Mouse (Mus musculus): ENCODE data around the gene Abcb8. TPM values are rescaled to one million over a fixed set of nuclear protein-coding genes. Genes with fewer than 3 reads are reported as not detected.
A peak's percentile ranks its signal among the peaks of the same experiment; 100 is the strongest.

Gene Abcb8
- polyA plus RNA-seq, 2 experiments: 16.9 to 18.0 TPM

DNA sequence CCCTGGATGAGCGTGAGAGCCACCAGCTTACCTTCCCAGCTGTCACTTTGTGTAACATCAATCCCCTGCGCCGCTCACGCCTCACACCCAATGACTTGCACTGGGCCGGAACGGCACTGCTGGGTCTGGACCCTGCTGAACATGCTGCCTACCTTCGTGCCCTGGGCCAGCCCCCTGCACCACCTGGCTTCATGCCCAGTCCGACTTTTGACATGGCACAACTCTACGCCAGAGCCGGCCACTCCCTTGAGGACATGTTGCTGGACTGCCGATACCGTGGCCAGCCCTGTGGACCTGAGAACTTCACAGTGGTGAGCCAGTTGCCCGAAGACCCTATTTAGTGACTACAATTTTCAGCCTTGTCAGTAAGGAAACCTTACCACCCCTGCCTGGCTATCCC, 20.5 kb downstream of the Abcb8 start:
- Histone ChIP-seq H3K27ac (no peak overlapping the region), H3K9ac (replicated peaks) (no peak overlapping the region), H3K9me3 (ENCODE audit: control insufficient read depth, low read length) (no peaks in the 10 kb centered on the region), H3K36me3 (replicated peaks; ENCODE audit: control insufficient read depth, insufficient read depth, low read depth) (no peaks in the 10 kb centered on the region), H3K4me1 (replicated peaks; ENCODE audit: control insufficient read depth in 2 of 2, insufficient read depth in 2 of 2, low read length in 1 of 2) (peaks cover 0 to 3% of the 10 kb centered on the region in 2 experiments; a peak in 1 of 4 replicates), H3K4me3 (ENCODE audit: insufficient read depth in 1 of 2, low read depth in 2 of 2, low read length in 2 of 2) (no peak overlapping the region), H3K4me2 (ENCODE audit: low read depth) (no peak overlapping the region), H3K27me3 (ENCODE audit: control insufficient read depth, insufficient read depth, low read length) (no peaks in the 10 kb centered on the region)
- TF ChIP-seq EP300 (IDR thresholded peaks at IDR 0.05; ENCODE audit: low read depth) (no peak), CTCF (IDR thresholded peaks at IDR 0.05; ENCODE audit: low read depth) (no peak)
- no peak for ATAC-seq (ENCODE audit: insufficient read depth)
- 69% methylated on average over 13 of the region's 13 CpGs for WGBS (ENCODE audit: insufficient replicate concordance)
- DNase-seq (ENCODE audit: low read depth in 3 of 3, low spot score in 3 of 3): no peak

DNA sequence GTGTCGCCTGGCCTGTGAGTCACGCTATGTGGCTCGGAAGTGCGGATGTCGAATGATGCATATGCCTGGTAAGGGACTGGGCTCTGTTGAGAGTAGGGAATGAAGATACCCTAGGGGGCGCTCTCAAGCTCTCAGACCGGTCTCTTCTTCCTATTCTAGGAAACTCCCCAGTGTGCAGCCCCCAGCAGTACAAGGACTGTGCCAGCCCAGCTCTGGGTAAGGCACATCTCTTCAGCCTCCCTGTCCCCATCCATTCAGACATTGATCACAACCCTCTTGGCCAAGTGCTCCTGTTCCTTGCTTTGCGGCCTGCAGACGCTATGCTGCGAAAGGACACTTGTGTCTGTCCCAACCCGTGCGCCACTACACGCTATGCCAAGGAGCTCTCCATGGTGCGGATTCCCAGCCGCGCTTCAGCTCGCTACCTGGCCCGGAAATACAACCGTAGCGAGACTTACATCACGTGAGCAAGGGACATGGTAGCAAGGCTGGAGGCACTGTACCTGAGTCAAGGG, 22.8 kb downstream of the Abcb8 start:
- Histone ChIP-seq H3K4me2 (ENCODE audit: low read depth) (no peak overlapping the region), H3K9me3 (ENCODE audit: control insufficient read depth, low read length) (no peaks in the 10 kb centered on the region), H3K27me3 (ENCODE audit: control insufficient read depth, insufficient read depth, low read length) (no peaks in the 10 kb centered on the region), H3K27ac (no peak overlapping the region), H3K9ac (replicated peaks) (no peak overlapping the region), H3K36me3 (replicated peaks; ENCODE audit: control insufficient read depth, insufficient read depth, low read depth) (no peaks in the 10 kb centered on the region), H3K4me1 (replicated peaks; ENCODE audit: control insufficient read depth in 2 of 2, insufficient read depth in 2 of 2, low read length in 1 of 2) (peaks cover 0 to 3% of the 10 kb centered on the region in 2 experiments; a peak in 1 of 4 replicates), H3K4me3 (ENCODE audit: insufficient read depth in 1 of 2, low read depth in 2 of 2, low read length in 2 of 2) (no peak overlapping the region)
- DNase-seq (ENCODE audit: low read depth in 3 of 3, low spot score in 3 of 3) (peak in 2 of 3 experiments; percentile 36 to 54), ATAC-seq (ENCODE audit: insufficient read depth) (peak; percentile 56; the same call in 1 of the 2 replicates)
- 7% methylated on average over 21 of the region's 21 CpGs for WGBS (ENCODE audit: insufficient replicate concordance)
- TF ChIP-seq CTCF (IDR thresholded peaks at IDR 0.05; ENCODE audit: low read depth) (peak; percentile 72), EP300 (IDR thresholded peaks at IDR 0.05; ENCODE audit: low read depth) (no peak)

DNA sequence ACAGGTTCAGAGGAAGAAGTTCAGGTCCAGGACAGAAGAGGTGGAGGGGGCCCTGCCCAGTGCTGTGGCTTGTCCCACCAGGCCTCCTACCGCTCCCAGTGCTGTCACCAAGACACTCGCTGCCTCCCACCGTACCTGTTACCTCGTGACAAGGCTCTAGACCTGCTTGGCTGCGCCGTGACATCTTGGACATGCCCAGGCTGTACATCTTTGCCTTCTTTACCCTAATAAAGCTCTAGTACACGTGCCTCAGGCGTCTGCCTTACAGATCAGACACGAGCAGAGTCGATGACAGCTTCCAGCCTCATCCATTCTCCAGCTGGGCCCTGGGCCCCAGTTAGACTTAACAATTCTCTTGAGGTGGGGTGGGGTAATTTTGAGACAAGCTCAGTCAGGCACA, 24.1 kb downstream of the Abcb8 start:
- 73% methylated on average over 10 of the region's 10 CpGs for WGBS (ENCODE audit: insufficient replicate concordance)

DNA sequence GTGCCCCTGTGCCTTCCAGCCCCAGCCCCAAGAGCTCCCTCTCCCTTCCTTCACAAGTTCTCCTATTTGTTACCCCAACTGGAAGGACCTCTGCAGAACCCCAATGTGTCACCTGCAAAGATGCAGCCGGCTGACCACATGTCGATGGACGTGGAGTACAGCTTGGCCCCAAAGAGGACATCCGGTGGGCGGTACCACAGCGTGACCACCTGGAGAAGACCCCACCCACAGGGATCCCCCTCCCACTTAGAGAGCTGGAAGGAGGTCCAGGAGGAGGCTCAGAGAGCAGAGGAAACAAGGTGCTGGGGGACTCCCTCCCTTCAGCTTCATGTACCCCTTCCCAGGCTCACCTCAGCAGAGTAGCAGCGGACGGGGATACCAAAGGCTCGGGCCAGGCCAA, 26.9 kb downstream of the Abcb8 start:
- H3K9ac ChIP-seq (replicated peaks): no peak overlapping the region
- H3K36me3 ChIP-seq (replicated peaks; ENCODE audit: control insufficient read depth, insufficient read depth, low read depth): no peaks in the 10 kb centered on the region
- H3K9me3 ChIP-seq (ENCODE audit: control insufficient read depth, low read length): no peaks in the 10 kb centered on the region
- DNase-seq (ENCODE audit: low read depth in 3 of 3, low spot score in 3 of 3): no peak
- WGBS (ENCODE audit: insufficient replicate concordance): 70% methylated on average over 9 of the region's 9 CpGs
- TF ChIP-seq CTCF (IDR thresholded peaks at IDR 0.05; ENCODE audit: low read depth) (no peak), EP300 (IDR thresholded peaks at IDR 0.05; ENCODE audit: low read depth) (no peak)
- H3K27ac ChIP-seq: no peak overlapping the region
- no peak overlapping the region for H3K4me3 ChIP-seq (ENCODE audit: insufficient read depth in 1 of 2, low read depth in 2 of 2, low read length in 2 of 2)
- H3K27me3 ChIP-seq (ENCODE audit: control insufficient read depth, insufficient read depth, low read length): no peaks in the 10 kb centered on the region
- H3K4me1 ChIP-seq (replicated peaks; ENCODE audit: control insufficient read depth in 2 of 2, insufficient read depth in 2 of 2, low read length in 1 of 2): peaks cover 9 to 12% of the 10 kb centered on the region in 2 experiments; a peak in 3 of 4 replicates
- H3K4me2 ChIP-seq (ENCODE audit: low read depth): no peak overlapping the region
- no peak for ATAC-seq (ENCODE audit: insufficient read depth)

More for the DNA sequence above, 24.1 kb downstream of the Abcb8 start:
- H3K27me3 ChIP-seq (ENCODE audit: control insufficient read depth, insufficient read depth, low read length): no peaks in the 10 kb centered on the region
- no peak for DNase-seq (ENCODE audit: low read depth in 3 of 3, low spot score in 3 of 3)
- H3K4me1 ChIP-seq (replicated peaks; ENCODE audit: control insufficient read depth in 2 of 2, insufficient read depth in 2 of 2, low read length in 1 of 2): peaks cover 0 to 3% of the 10 kb centered on the region in 2 experiments; a peak in 1 of 4 replicates
- no peak for TF ChIP-seq EP300 (IDR thresholded peaks at IDR 0.05; ENCODE audit: low read depth)
- no peak for TF ChIP-seq CTCF (IDR thresholded peaks at IDR 0.05; ENCODE audit: low read depth)
- H3K27ac ChIP-seq: no peak overlapping the region
- H3K4me2 ChIP-seq (ENCODE audit: low read depth): no peak overlapping the region
- H3K4me3 ChIP-seq (ENCODE audit: insufficient read depth in 1 of 2, low read depth in 2 of 2, low read length in 2 of 2): no peak overlapping the region
- ATAC-seq (ENCODE audit: insufficient read depth): no peak
- H3K36me3 ChIP-seq (replicated peaks; ENCODE audit: control insufficient read depth, insufficient read depth, low read depth): no peaks in the 10 kb centered on the region
- H3K9me3 ChIP-seq (ENCODE audit: control insufficient read depth, low read length): no peaks in the 10 kb centered on the region
- no peak overlapping the region for H3K9ac ChIP-seq (replicated peaks)

DNA sequence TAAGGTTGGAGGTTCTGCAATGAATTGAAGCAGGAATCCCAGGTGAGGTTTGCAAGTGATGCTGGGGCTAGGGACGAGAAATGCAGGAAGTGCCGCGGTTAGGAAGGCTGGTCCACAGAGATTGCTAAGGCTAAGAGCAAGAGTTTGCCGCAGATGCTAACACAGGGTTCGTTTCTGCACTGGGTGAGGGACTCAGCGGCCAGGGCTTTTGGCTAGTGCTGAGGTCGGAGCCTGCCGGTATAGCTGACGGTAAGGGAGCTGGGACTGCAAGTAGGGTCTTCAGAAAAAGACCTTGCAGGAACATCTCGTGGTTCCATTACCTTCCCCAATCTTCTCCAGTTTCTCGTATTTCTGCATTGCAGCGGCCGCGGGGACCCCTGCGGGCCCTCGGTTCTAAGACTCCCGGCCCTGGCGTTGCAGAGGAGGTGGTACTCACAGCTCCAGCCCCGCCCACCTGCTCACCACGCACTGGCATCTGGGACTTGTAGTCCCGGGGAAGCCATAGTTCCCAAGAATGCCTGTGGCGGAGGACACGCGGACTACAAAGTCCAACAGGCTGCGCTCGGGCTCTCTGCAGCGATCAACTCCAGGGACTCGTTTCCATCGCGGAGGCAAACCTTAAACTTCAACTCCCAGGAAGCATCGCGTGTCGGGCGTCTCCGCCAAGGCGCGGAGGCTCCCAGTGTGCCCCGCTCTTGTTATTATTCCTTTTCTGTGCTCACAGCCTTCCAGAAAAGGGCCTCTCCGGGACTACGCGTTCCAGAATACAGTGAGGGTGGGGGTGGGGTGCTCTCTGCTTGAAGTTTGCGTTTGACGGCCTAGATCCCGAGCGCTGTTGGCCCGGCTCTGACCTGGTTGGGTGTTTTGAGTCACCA, 29.9 kb downstream of the Abcb8 start, which contains the start of the genes Cdk5 and Slc4a2:
Gene Cdk5, minus strand, starts transcription at position 402 of the 875 bp plus-strand sequence.
Gene Slc4a2, plus strand, starts transcription at position 709 of the 875 bp plus-strand sequence.
- H3K4me3 ChIP-seq (ENCODE audit: insufficient read depth in 1 of 2, low read depth in 2 of 2, low read length in 2 of 2): peak within 1 kb of the TSS; percentile 66 to 77
- WGBS (ENCODE audit: insufficient replicate concordance): under 1% methylated on average over 46 of the region's 46 CpGs
- ATAC-seq (ENCODE audit: insufficient read depth) (peak; percentile 91), DNase-seq (ENCODE audit: low read depth in 3 of 3, low spot score in 3 of 3) (peak; percentile 97 to 98 (median 98))
- H3K27ac ChIP-seq: peak within 1 kb of the TSS; percentile 83
- peak within 1 kb of the TSS; percentile 98 for H3K4me2 ChIP-seq (ENCODE audit: low read depth)
- no peaks in the 10 kb centered on the region for H3K9me3 ChIP-seq (ENCODE audit: control insufficient read depth, low read length)
- H3K9ac ChIP-seq (replicated peaks): peak within 1 kb of the TSS; percentile 85
- no peak; the same call in 1 of the 2 replicates for TF ChIP-seq EP300 (IDR thresholded peaks at IDR 0.05; ENCODE audit: low read depth)
- TF ChIP-seq CTCF (IDR thresholded peaks at IDR 0.05; ENCODE audit: low read depth): no peak; the same call in 1 of the 2 replicates
- no peaks in the 10 kb centered on the region for H3K36me3 ChIP-seq (replicated peaks; ENCODE audit: control insufficient read depth, insufficient read depth, low read depth)
- H3K4me1 ChIP-seq (replicated peaks; ENCODE audit: control insufficient read depth in 2 of 2, insufficient read depth in 2 of 2, low read length in 1 of 2): peaks cover 21 to 28% of the 10 kb centered on the region in 2 experiments
- H3K27me3 ChIP-seq (ENCODE audit: control insufficient read depth, insufficient read depth, low read length): no peaks in the 10 kb centered on the region

Measured in liver, embryonic 14.5 days (tissue).